Mouse (Mus musculus): ENCODE measurements around the gene Exoc6. TPM values are rescaled to one million over a fixed set of nuclear protein-coding genes. Genes with fewer than 3 reads are reported as not detected.

The Exoc6 gene
- polyA plus RNA-seq, 1 experiment from 2014 or later = 13.7 TPM

- H3K4me1 ChIP-seq (replicated peaks; ENCODE audit: control insufficient read depth, insufficient read depth, low read length) = peaks cover 11% of the 10 kb centered on the region
- WGBS = 42% methylated on average over 10 of the region's 10 CpGs
- H3K9ac ChIP-seq (ENCODE audit: low read length) = no peak overlapping the region
- peak; percentile 82 for ATAC-seq (ENCODE audit: low read depth)
- no peak overlapping the region for H3K4me3 ChIP-seq (ENCODE audit: low read length)
- H3K9me3 ChIP-seq (ENCODE audit: control insufficient read depth, low read length) = no peaks in the 10 kb centered on the region
- no peak overlapping the region for H3K27ac ChIP-seq (ENCODE audit: low read length)
- H3K36me3 ChIP-seq (ENCODE audit: control insufficient read depth, insufficient read depth, low read length) = no peaks in the 10 kb centered on the region
- H3K27me3 ChIP-seq (ENCODE audit: control insufficient read depth, insufficient read depth, low read depth, low read length) = no peaks in the 10 kb centered on the region
- H3K4me2 ChIP-seq (ENCODE audit: low read depth, low read length) = no peak overlapping the region
Observed at GRCm38 (mm10) chr19:37561106-37561892, 11.1 kb downstream of the Exoc6 start.

DNA sequence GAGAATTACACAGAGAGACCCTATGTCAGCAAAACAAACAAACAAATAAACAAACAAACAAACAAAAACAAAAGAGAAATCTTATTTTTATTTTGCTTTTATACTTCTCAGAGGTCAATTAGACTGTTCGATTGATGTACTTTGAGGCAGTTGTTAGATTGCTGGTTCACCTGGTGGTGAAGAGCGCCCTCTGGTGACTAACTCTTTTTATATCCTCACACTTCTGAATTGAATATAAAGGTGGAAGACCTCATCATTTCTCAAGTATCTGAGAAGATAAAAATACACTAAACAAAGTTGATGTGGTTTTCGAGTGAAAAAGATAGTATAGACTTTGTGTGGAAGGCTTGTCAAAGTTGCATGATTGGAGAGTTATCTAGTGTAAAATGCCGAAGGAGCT, 13.5 kb downstream of the Exoc6 start:
- Histone ChIP-seq H3K9me3 (ENCODE audit: control insufficient read depth, low read length) (no peaks in the 10 kb centered on the region), H3K4me3 (ENCODE audit: low read length) (no peak overlapping the region), H3K9ac (ENCODE audit: low read length) (no peak overlapping the region), H3K27ac (ENCODE audit: low read length) (no peak overlapping the region), H3K4me1 (replicated peaks; ENCODE audit: control insufficient read depth, insufficient read depth, low read length) (peaks cover 11% of the 10 kb centered on the region), H3K36me3 (ENCODE audit: control insufficient read depth, insufficient read depth, low read length) (no peaks in the 10 kb centered on the region), H3K27me3 (ENCODE audit: control insufficient read depth, insufficient read depth, low read depth, low read length) (no peaks in the 10 kb centered on the region), H3K4me2 (ENCODE audit: low read depth, low read length) (no peak overlapping the region)
- no peak for ATAC-seq (ENCODE audit: low read depth)
- WGBS = 25% methylated on average over 4 of the region's 4 CpGs

DNA sequence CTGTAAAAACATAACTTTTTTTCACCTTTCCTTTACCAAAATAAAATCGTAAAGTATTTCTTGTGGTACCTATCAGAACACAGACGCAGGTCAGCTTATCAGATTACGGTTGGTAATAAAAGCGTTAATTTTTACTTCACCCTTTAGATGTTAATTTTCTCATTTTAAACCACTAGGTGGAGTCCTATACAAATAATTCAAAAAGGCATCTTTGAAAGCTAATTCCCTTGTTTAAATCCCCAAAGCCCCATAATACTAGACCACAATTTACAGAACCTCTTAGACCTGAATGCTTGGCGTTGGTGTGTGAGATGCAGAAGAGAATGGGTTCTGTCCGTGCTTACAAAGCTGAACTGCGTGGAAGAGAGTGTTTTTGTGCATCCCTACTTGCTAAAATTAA, 15.6 kb downstream of the Exoc6 start:
- 42% methylated on average over 7 of the region's 7 CpGs for WGBS
- Histone ChIP-seq H3K36me3 (ENCODE audit: control insufficient read depth, insufficient read depth, low read length) (no peaks in the 10 kb centered on the region), H3K9me3 (ENCODE audit: control insufficient read depth, low read length) (no peaks in the 10 kb centered on the region), H3K4me1 (replicated peaks; ENCODE audit: control insufficient read depth, insufficient read depth, low read length) (peaks cover 4% of the 10 kb centered on the region; the same call in 1 of the 2 replicates), H3K27me3 (ENCODE audit: control insufficient read depth, insufficient read depth, low read depth, low read length) (no peaks in the 10 kb centered on the region), H3K4me2 (ENCODE audit: low read depth, low read length) (no peak overlapping the region), H3K27ac (ENCODE audit: low read length) (no peak overlapping the region), H3K9ac (ENCODE audit: low read length) (no peak overlapping the region), H3K4me3 (ENCODE audit: low read length) (no peak overlapping the region)
- ATAC-seq (ENCODE audit: low read depth) = no peak

DNA sequence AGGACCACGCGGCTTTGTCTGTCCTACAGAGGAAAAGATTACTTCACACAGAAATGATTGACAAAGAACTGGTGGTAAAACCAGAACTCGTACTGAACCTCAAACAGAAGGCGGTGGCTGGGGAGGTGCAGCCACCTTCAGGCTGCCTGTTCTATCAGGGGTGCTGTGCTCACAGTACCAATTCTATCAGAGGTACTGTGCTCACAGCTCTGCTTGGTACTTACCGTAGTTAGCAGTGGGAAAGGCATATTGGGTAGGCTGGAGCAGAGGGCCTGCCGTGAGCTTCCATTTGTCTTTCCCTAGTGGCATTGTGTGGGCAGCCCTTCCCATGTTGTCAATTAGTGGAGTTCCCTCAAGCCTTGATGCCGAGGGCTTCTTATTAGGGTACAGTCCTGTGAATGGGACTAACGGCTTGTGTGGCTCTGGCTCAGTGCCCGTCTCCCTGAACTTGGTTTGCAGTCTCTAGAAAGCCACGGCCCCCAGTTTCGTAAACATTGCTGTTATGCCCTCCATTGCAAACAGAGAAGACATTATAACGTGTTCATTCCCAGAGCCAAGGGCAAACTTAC, 19.1 kb downstream of the Exoc6 start:
- no peak overlapping the region for H3K4me3 ChIP-seq (ENCODE audit: low read length)
- no peak overlapping the region for H3K4me2 ChIP-seq (ENCODE audit: low read depth, low read length)
- H3K9ac ChIP-seq (ENCODE audit: low read length) = no peak overlapping the region
- H3K4me1 ChIP-seq (replicated peaks; ENCODE audit: control insufficient read depth, insufficient read depth, low read length) = no peaks in the 10 kb centered on the region
- no peak overlapping the region for H3K27ac ChIP-seq (ENCODE audit: low read length)
- 69% methylated on average over 12 of the region's 12 CpGs for WGBS
- H3K36me3 ChIP-seq (ENCODE audit: control insufficient read depth, insufficient read depth, low read length) = peaks cover 4% of the 10 kb centered on the region; the same call in 1 of the 2 replicates
- no peaks in the 10 kb centered on the region for H3K27me3 ChIP-seq (ENCODE audit: control insufficient read depth, insufficient read depth, low read depth, low read length)
- no peak for ATAC-seq (ENCODE audit: low read depth)
- no peaks in the 10 kb centered on the region for H3K9me3 ChIP-seq (ENCODE audit: control insufficient read depth, low read length)

DNA sequence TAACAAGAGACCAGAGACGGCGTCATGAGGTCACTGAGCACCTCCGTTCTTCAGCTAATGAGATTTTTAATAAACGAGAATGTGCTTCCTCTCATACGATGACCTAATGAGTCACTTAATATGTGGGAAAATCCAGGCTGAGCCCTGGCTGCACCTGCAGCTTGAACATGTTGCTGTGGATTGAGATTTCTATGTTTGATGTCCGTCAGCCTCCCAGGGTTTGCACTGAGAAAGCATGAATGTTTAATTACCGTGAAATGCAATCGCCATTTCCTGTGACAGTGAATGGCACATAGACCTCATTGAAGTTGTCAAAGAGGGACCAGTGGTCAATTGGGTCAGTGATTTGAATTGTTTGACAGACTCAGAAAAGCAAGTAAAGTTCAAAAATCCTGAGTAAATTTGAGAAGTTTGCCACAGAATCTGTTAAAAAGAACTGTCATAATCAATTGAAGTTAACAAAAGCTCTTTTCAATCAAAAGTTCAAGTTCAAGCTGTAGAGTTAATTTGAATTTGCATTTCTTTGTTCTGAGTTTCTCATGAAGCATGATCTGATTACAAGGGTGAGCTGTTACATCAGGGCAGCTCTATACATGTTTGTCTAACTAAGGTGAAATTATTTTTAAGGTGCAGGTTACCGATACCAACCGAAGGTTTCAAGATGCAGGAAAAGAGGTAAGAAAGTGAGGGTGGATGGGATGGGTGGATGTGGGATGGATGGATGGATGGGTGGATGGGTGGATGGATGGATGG, 20.9 kb downstream of the Exoc6 start:
- H3K4me2 ChIP-seq (ENCODE audit: low read depth, low read length) = no peak overlapping the region

DNA sequence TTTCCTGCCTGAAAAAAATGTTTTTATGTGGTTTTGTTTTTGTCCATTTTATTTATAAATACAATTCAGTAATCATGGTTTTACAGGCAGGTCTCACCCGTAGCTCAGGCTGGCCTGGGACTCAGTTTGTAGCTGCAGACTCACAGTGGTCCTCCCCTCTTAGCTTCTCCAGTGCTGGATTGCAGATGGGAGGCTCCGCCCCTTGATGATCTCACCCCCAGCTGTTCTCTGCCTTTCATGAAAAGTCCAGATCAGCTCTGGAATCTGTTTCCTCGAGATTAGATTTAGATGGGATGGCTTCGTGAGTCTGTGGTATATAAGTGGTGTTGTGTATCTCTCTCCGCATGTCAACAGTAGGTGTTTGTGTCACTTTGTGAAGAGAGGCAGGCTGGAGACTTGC, 24.6 kb downstream of the Exoc6 start:
- Histone ChIP-seq H3K4me2 (ENCODE audit: low read depth, low read length) (no peak overlapping the region), H3K27ac (ENCODE audit: low read length) (no peak overlapping the region), H3K27me3 (ENCODE audit: control insufficient read depth, insufficient read depth, low read depth, low read length) (no peaks in the 10 kb centered on the region), H3K4me3 (ENCODE audit: low read length) (no peak overlapping the region), H3K4me1 (replicated peaks; ENCODE audit: control insufficient read depth, insufficient read depth, low read length) (no peaks in the 10 kb centered on the region; the same call in 1 of the 2 replicates), H3K36me3 (ENCODE audit: control insufficient read depth, insufficient read depth, low read length) (peaks cover 4% of the 10 kb centered on the region), H3K9ac (ENCODE audit: low read length) (no peak overlapping the region), H3K9me3 (ENCODE audit: control insufficient read depth, low read length) (no peaks in the 10 kb centered on the region)
- WGBS = 41% methylated on average over 5 of the region's 5 CpGs
- no peak for ATAC-seq (ENCODE audit: low read depth)

More for the DNA sequence above, 20.9 kb downstream of the Exoc6 start:
- H3K27me3 ChIP-seq (ENCODE audit: control insufficient read depth, insufficient read depth, low read depth, low read length) = no peaks in the 10 kb centered on the region
- H3K36me3 ChIP-seq (ENCODE audit: control insufficient read depth, insufficient read depth, low read length) = peaks cover 4% of the 10 kb centered on the region; the same call in 1 of the 2 replicates
- H3K9ac ChIP-seq (ENCODE audit: low read length) = no peak overlapping the region
- no peaks in the 10 kb centered on the region; the same call in 1 of the 2 replicates for H3K4me1 ChIP-seq (replicated peaks; ENCODE audit: control insufficient read depth, insufficient read depth, low read length)
- no peak overlapping the region for H3K4me3 ChIP-seq (ENCODE audit: low read length)
- WGBS = 88% methylated on average over 10 of the region's 10 CpGs
- H3K9me3 ChIP-seq (ENCODE audit: control insufficient read depth, low read length) = no peaks in the 10 kb centered on the region
- H3K27ac ChIP-seq (ENCODE audit: low read length) = no peak overlapping the region
- no peak for ATAC-seq (ENCODE audit: low read depth)

DNA sequence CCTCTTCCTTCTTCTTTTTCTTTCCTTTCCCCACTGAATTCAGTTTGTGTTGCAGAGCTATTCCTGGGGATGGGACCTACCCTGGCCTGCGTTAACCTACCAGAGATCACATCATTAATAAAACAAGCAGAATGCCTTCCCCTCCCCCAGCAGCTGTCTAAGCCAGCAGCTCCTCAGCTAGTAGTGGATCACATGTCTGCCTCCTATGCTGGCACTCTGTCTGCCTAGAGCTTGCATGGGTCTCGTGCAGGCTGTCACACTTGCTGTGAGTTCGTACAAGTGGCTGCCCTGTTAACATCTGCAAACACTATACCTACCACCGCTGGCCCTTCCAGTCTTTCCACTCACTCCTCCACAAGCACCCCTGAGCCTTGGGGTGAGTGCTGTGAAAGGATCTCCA, 29.4 kb downstream of the Exoc6 start:
- WGBS = 22% methylated on average over 4 of the region's 4 CpGs

DNA sequence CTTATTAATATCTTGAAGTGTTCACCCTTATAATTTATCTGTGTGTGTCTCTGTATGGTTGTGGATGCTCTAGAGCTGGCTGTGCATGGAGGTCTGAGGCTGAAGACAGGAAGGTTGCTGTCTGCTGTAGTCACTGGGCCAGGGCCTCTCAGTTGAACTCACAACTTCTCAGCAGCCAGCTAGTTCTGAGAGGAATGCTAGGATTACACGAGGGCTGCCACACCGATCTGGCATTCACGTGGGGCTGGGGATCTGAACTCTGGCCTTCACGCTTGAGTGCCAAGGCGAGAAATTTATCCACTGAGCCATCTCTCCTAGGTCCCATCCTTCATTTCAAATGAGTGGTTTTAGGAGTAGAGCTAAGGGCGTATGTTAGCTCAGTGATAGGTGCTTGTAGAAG, 30.2 kb downstream of the Exoc6 start:
- Histone ChIP-seq H3K36me3 (ENCODE audit: control insufficient read depth, insufficient read depth, low read length) (no peaks in the 10 kb centered on the region; the same call in 1 of the 2 replicates), H3K9me3 (ENCODE audit: control insufficient read depth, low read length) (no peaks in the 10 kb centered on the region), H3K27ac (ENCODE audit: low read length) (no peak overlapping the region), H3K4me1 (replicated peaks; ENCODE audit: control insufficient read depth, insufficient read depth, low read length) (no peaks in the 10 kb centered on the region), H3K27me3 (ENCODE audit: control insufficient read depth, insufficient read depth, low read depth, low read length) (no peaks in the 10 kb centered on the region), H3K9ac (ENCODE audit: low read length) (no peak overlapping the region), H3K4me2 (ENCODE audit: low read depth, low read length) (no peak overlapping the region), H3K4me3 (ENCODE audit: low read length) (no peak overlapping the region)
- WGBS = 75% methylated on average over 6 of the region's 6 CpGs
- no peak for ATAC-seq (ENCODE audit: low read depth)

More for the DNA sequence above, 29.4 kb downstream of the Exoc6 start:
- no peaks in the 10 kb centered on the region for H3K9me3 ChIP-seq (ENCODE audit: control insufficient read depth, low read length)
- no peak overlapping the region for H3K9ac ChIP-seq (ENCODE audit: low read length)
- no peak overlapping the region for H3K27ac ChIP-seq (ENCODE audit: low read length)
- no peak overlapping the region for H3K4me3 ChIP-seq (ENCODE audit: low read length)
- H3K27me3 ChIP-seq (ENCODE audit: control insufficient read depth, insufficient read depth, low read depth, low read length) = no peaks in the 10 kb centered on the region
- no peak overlapping the region for H3K4me2 ChIP-seq (ENCODE audit: low read depth, low read length)
- H3K36me3 ChIP-seq (ENCODE audit: control insufficient read depth, insufficient read depth, low read length) = no peaks in the 10 kb centered on the region; the same call in 1 of the 2 replicates
- peak; percentile 73 for ATAC-seq (ENCODE audit: low read depth)
- no peaks in the 10 kb centered on the region; the same call in 1 of the 2 replicates for H3K4me1 ChIP-seq (replicated peaks; ENCODE audit: control insufficient read depth, insufficient read depth, low read length)

GRCm38 (mm10) chr19:37585210-37585609, 35.0 kb downstream of the Exoc6 start:
- Histone ChIP-seq H3K9me3 (ENCODE audit: control insufficient read depth, low read length) (no peaks in the 10 kb centered on the region), H3K4me1 (replicated peaks; ENCODE audit: control insufficient read depth, insufficient read depth, low read length) (no peaks in the 10 kb centered on the region; the same call in 1 of the 2 replicates), H3K9ac (ENCODE audit: low read length) (no peak overlapping the region), H3K4me3 (ENCODE audit: low read length) (no peak overlapping the region), H3K4me2 (ENCODE audit: low read depth, low read length) (peak overlapping the region; percentile 9), H3K36me3 (ENCODE audit: control insufficient read depth, insufficient read depth, low read length) (no peaks in the 10 kb centered on the region), H3K27me3 (ENCODE audit: control insufficient read depth, insufficient read depth, low read depth, low read length) (no peaks in the 10 kb centered on the region), H3K27ac (ENCODE audit: low read length) (no peak overlapping the region)
- WGBS = 19% methylated on average over 14 of the region's 14 CpGs
- peak; percentile 74 for ATAC-seq (ENCODE audit: low read depth)

All from lung, embryonic 16.5 days (tissue).